Mouse (Mus musculus) skeletal muscle tissue, postnatal 0 days (tissue): ENCODE results near the gene Nsmf. TPM values are rescaled to one million over a fixed set of nuclear protein-coding genes. Genes with fewer than 3 reads are reported as not detected.

Experiments used
- microRNA-seq, 2 experiments: library from miRNA; unstranded; fragments of <30 nt; microRNA quantifications; one replicate each; pipeline ENCODE4; 2016
- polyA plus RNA-seq: library from polyadenylated mRNA; unstranded; fragments of >200 nt; fragmentation: Nextera tagmentation; extraction: Ambion mirVana; gene quantifications from 2 replicates; pipeline ENCODE4 v1.2.1, GENCODE M21; 2015

Nsmf gene
- 33.9 and 34.8 TPM in 2 replicates for polyA plus RNA-seq

GRCm38 (mm10) chr2:25054221-25055067, at the start of gene Nsmf:
Gene Nsmf, plus strand, starts transcription at chr2:25054355.

GRCm38 (mm10) chr2:25080076-25080475, 25.9 kb downstream of the Nsmf start, which contains the start of gene Entpd8:
Gene Entpd8, plus strand, starts transcription at chr2:25080304.

GRCm38 (mm10) chr2:25095109-25095850, 41.1 kb downstream of the Nsmf start, which contains the start of gene Noxa1:
Gene Noxa1, minus strand, starts transcription at chr2:25095149.

Small RNA genes lying within 50 kb of the gene (microRNA-seq; reads per million reads assigned to microRNA genes)
- 0 reads per million in 2 experiments for gene Gm24328
- 0 reads per million in 2 experiments for gene Mir7664

Other genes with a start within 250 kb of the Nsmf start
- gene Ehmt1, start 134.7 kb upstream of the Nsmf start, polyA plus RNA-seq, result 27.2 and 28.5 TPM in 2 replicates
- 16.4 and 17.6 TPM in 2 replicates for gene Arrdc1, start 119.1 kb upstream of the Nsmf start, polyA plus RNA-seq
- gene Zmynd19, start 104.6 kb upstream of the Nsmf start, polyA plus RNA-seq, result 6.0 and 7.3 TPM in 2 replicates
- 10.7 and 11.1 TPM in 2 replicates for gene Dph7, start 92.0 kb upstream of the Nsmf start, polyA plus RNA-seq
- gene Mrpl41, start 79.3 kb upstream of the Nsmf start, polyA plus RNA-seq, result 125 and 128 TPM in 2 replicates
- 8.0 and 9.6 TPM in 2 replicates for gene Pnpla7, start 78.3 kb upstream of the Nsmf start, polyA plus RNA-seq
- gene Entpd8, start 25.9 kb downstream of the Nsmf start, polyA plus RNA-seq, result not detected in 2 replicates
- 0.17 TPM in 1 of 2 replicates, not detected in the other for gene Noxa1, start 40.8 kb downstream of the Nsmf start, polyA plus RNA-seq
- gene Nrarp, start 126.4 kb downstream of the Nsmf start, polyA plus RNA-seq, result 9.5 and 13.8 TPM in 2 replicates
- gene Tor4a, start 142.5 kb downstream of the Nsmf start, polyA plus RNA-seq, result 2.5 and 3.6 TPM in 2 replicates
- gene Nelfb, start 157.1 kb downstream of the Nsmf start, polyA plus RNA-seq, result 42.2 and 43.2 TPM in 2 replicates
- gene Stpg3, start 160.3 kb downstream of the Nsmf start, polyA plus RNA-seq, result not detected in 2 replicates
- 0.19 TPM in 1 of 2 replicates, not detected in the other for gene Fam166a, start 164.4 kb downstream of the Nsmf start, polyA plus RNA-seq
- 141 and 191 TPM in 2 replicates for gene Tubb4b, start 170.3 kb downstream of the Nsmf start, polyA plus RNA-seq
- not detected in 2 replicates for gene Slc34a3, start 180.0 kb downstream of the Nsmf start, polyA plus RNA-seq
- gene Rnf224, start 182.4 kb downstream of the Nsmf start, polyA plus RNA-seq, result not detected in 2 replicates
- gene Rnf208, start 187.9 kb downstream of the Nsmf start, polyA plus RNA-seq, result 0.50 and 1.5 TPM in 2 replicates
- 8.6 TPM in 1 of 2 replicates, not detected in the other for gene Cysrt1, start 188.1 kb downstream of the Nsmf start, polyA plus RNA-seq
- 1.2 and 2.0 TPM in 2 replicates for gene AL732309.1, start 192.5 kb downstream of the Nsmf start, polyA plus RNA-seq
- 27.2 and 29.6 TPM in 2 replicates for gene Tmem203, start 201.1 kb downstream of the Nsmf start, polyA plus RNA-seq
- gene Tprn, start 208.3 kb downstream of the Nsmf start, polyA plus RNA-seq, result 3.0 and 3.9 TPM in 2 replicates
- gene Ssna1, start 218.1 kb downstream of the Nsmf start, polyA plus RNA-seq, result 102 and 122 TPM in 2 replicates
- gene Anapc2, start 218.1 kb downstream of the Nsmf start, polyA plus RNA-seq, result 51.7 and 54.8 TPM in 2 replicates
- gene Tmem210, start 233.8 kb downstream of the Nsmf start, polyA plus RNA-seq, result not detected in 2 replicates
- gene Lrrc26, start 235.6 kb downstream of the Nsmf start, polyA plus RNA-seq, result 0.12 and 0.15 TPM in 2 replicates